Mouse (Mus musculus) kidney, embryonic 16.5 days (tissue): ENCODE data around the gene Ydjc. TPM values are rescaled to one million over a fixed set of nuclear protein-coding genes. Genes with fewer than 3 reads are reported as not detected.

Experiments used
- ATAC-seq: fragments of 200-750 bp; cut with Nextera tagmentation; 2 replicates; pipeline ENCODE4 v1.8.0; 2017; ENCODE audit warnings: moderate TSS enrichment; ENCODE audit not compliant: low FRiP score, low TSS enrichment
- H3K27ac ChIP-seq: fragments of 300-500 bp; sonication (generic); 2 replicates; pipeline ENCODE4 v1.5.1; 2014; ENCODE audit warnings: low read length
- H3K27me3 ChIP-seq: fragments of 300-500 bp; sonication (generic); 2 replicates; pipeline ENCODE4 v1.6.1; 2014; ENCODE audit warnings: low read length, control low read depth, mixed read lengths; ENCODE audit not compliant: insufficient read depth
- H3K36me3 ChIP-seq: fragments of 300-500 bp; sonication (generic); 2 replicates; pipeline ENCODE4 v1.6.1; 2014; ENCODE audit warnings: low read length, control low read depth, mixed read lengths; ENCODE audit not compliant: insufficient read depth
- H3K4me1 ChIP-seq: fragments of 300-500 bp; sonication (generic); 2 replicates; pipeline ENCODE4 v1.6.1; 2014; ENCODE audit warnings: low read length, control low read depth, mixed read lengths; ENCODE audit not compliant: insufficient read depth
- H3K4me2 ChIP-seq: fragments of 300-500 bp; sonication (generic); replicated peaks from 2 replicates; pipeline ENCODE4 v1.6.1; 2014; ENCODE audit warnings: low read depth, low read length
- H3K4me3 ChIP-seq: fragments of 300-500 bp; sonication (generic); 2 replicates; pipeline ENCODE4 v1.5.1; 2014; ENCODE audit warnings: mild to moderate bottlenecking, low read length
- H3K9ac ChIP-seq: fragments of 300-500 bp; sonication (generic); replicated peaks from 2 replicates; pipeline ENCODE4 v1.6.1; 2014; ENCODE audit warnings: low read length
- H3K9me3 ChIP-seq: fragments of 300-500 bp; sonication (generic); 2 replicates; pipeline ENCODE4 v1.6.1; 2016; ENCODE audit warnings: low read length, control low read depth
- WGBS: fragments of 180-500 bp; shearing (Covaris S2); extraction: QIAGEN DNeasy Blood & Tissue Kit; methylation state at CpG from one replicate; pipeline ENCODE4 v1.1.7; 2014; 5-methylcytosine and 5-hydroxymethylcytosine counted together
- polyA plus RNA-seq: library from polyadenylated mRNA; unstranded; fragments of >200 nt; fragmentation: Nextera tagmentation; extraction: Ambion mirVana; gene quantifications from 2 replicates; pipeline ENCODE4 v1.2.1, GENCODE M21; 2015

Gene Ydjc
- polyA plus RNA-seq, 1 experiment from 2014 or later = 7.2 TPM

GRCm38 (mm10) chr16:17183003-17183402, 38.6 kb downstream of the Ydjc start:
- H3K9ac ChIP-seq = no peak overlapping the region
- H3K4me3 ChIP-seq = no peak overlapping the region
- no peak overlapping the region for H3K4me2 ChIP-seq
- no peak overlapping the region for H3K27ac ChIP-seq
- WGBS = 82% methylated on average over 3 of the region's 3 CpGs
- ATAC-seq = no peak
- H3K4me1 ChIP-seq = no peaks in the 10 kb centered on the region
- peaks cover 18% of the 10 kb centered on the region for H3K36me3 ChIP-seq
- H3K27me3 ChIP-seq = no peaks in the 10 kb centered on the region
- H3K9me3 ChIP-seq = no peaks in the 10 kb centered on the region

GRCm38 (mm10) chr16:17185475-17185874, 41.1 kb downstream of the Ydjc start:
- ATAC-seq = no peak
- Histone ChIP-seq H3K27ac (no peak overlapping the region), H3K36me3 (peaks cover 21% of the 10 kb centered on the region), H3K9me3 (no peaks in the 10 kb centered on the region), H3K4me2 (no peak overlapping the region), H3K9ac (no peak overlapping the region), H3K4me1 (no peaks in the 10 kb centered on the region), H3K27me3 (no peaks in the 10 kb centered on the region), H3K4me3 (no peak overlapping the region)

GRCm38 (mm10) chr16:17193823-17194222, 49.4 kb downstream of the Ydjc start:
- Histone ChIP-seq H3K4me1 (no peaks in the 10 kb centered on the region), H3K36me3 (peaks cover 8% of the 10 kb centered on the region; the same call in 1 of the 2 replicates), H3K27ac (no peak overlapping the region), H3K4me2 (no peak overlapping the region), H3K9ac (no peak overlapping the region), H3K4me3 (no peak overlapping the region), H3K9me3 (no peaks in the 10 kb centered on the region), H3K27me3 (no peaks in the 10 kb centered on the region)
- no peak for ATAC-seq
- WGBS = 86% methylated on average over 4 of the region's 4 CpGs

GRCm38 (mm10) chr16:17200121-17200952, 55.9 kb downstream of the Ydjc start:
- WGBS = 4% methylated on average over 24 of the region's 24 CpGs
- H3K9me3 ChIP-seq = no peaks in the 10 kb centered on the region
- H3K4me2 ChIP-seq = peak overlapping the region; percentile 78
- peak overlapping the region; percentile 100 for H3K4me3 ChIP-seq
- peak overlapping the region; percentile 100 for H3K9ac ChIP-seq
- 0 out of 2 replicates have a peak, but pooled peaks cover 3% of the 10 kb centered on the region for H3K36me3 ChIP-seq
- peaks cover 12% of the 10 kb centered on the region for H3K4me1 ChIP-seq
- peak; percentile 21; the same call in 1 of the 2 replicates for ATAC-seq
- no peaks in the 10 kb centered on the region for H3K27me3 ChIP-seq
- H3K27ac ChIP-seq = peak overlapping the region; percentile 79; the same call in 1 of the 2 replicates

- Histone ChIP-seq H3K4me1 (peaks cover 12% of the 10 kb centered on the region), H3K27me3 (no peaks in the 10 kb centered on the region), H3K36me3 (0 out of 2 replicates have a peak, but pooled peaks cover 3% of the 10 kb centered on the region), H3K4me3 (peak overlapping the region; percentile 100), H3K9ac (peak overlapping the region; percentile 100), H3K27ac (peak overlapping the region; percentile 79), H3K4me2 (peak overlapping the region; percentile 78), H3K9me3 (no peaks in the 10 kb centered on the region)
- peak; percentile 89 for ATAC-seq
- WGBS = under 1% methylated on average over 67 of the region's 72 CpGs
Measured at GRCm38 (mm10) chr16:17200953-17201707, 56.7 kb downstream of the Ydjc start.

- WGBS = 44% methylated on average over 2 of the region's 2 CpGs
- no peaks in the 10 kb centered on the region for H3K9me3 ChIP-seq
- peak overlapping the region; percentile 40; the same call in 1 of the 2 replicates for H3K27ac ChIP-seq
- H3K36me3 ChIP-seq = 0 out of 2 replicates have a peak, but pooled peaks cover 3% of the 10 kb centered on the region
- H3K4me1 ChIP-seq = peaks cover 12% of the 10 kb centered on the region
- no peak overlapping the region for H3K4me2 ChIP-seq
- ATAC-seq = peak; percentile 62; the same call in 1 of the 2 replicates
- H3K4me3 ChIP-seq = no peak overlapping the region
- no peaks in the 10 kb centered on the region for H3K27me3 ChIP-seq
- no peak overlapping the region for H3K9ac ChIP-seq
Measured at GRCm38 (mm10) chr16:17201977-17202376, 57.6 kb downstream of the Ydjc start.

GRCm38 (mm10) chr16:17202549-17202948, 58.1 kb downstream of the Ydjc start, which contains the start of gene Ube2l3:
Ube2l3 (minus strand) TSS chr16:17202649.
- H3K4me2 ChIP-seq = peak within 1 kb of the TSS; percentile 78; the same call in 1 of the 2 replicates
- WGBS = 92% methylated on average over 1 of the region's 1 CpGs
- H3K4me1 ChIP-seq = peaks cover 12% of the 10 kb centered on the region
- peak within 1 kb of the TSS; percentile 100 for H3K4me3 ChIP-seq
- no peak for ATAC-seq
- H3K27ac ChIP-seq = peak within 1 kb of the TSS; percentile 40; the same call in 1 of the 2 replicates
- H3K36me3 ChIP-seq = 0 out of 2 replicates have a peak, but pooled peaks cover 3% of the 10 kb centered on the region
- peak within 1 kb of the TSS; percentile 100 for H3K9ac ChIP-seq
- no peaks in the 10 kb centered on the region for H3K9me3 ChIP-seq
- H3K27me3 ChIP-seq = no peaks in the 10 kb centered on the region; the same call in 1 of the 2 replicates

GRCm38 (mm10) chr16:17204990-17205389, 60.6 kb downstream of the Ydjc start:
- H3K4me2 ChIP-seq = no peak overlapping the region
- H3K4me1 ChIP-seq = peaks cover 17% of the 10 kb centered on the region
- H3K27ac ChIP-seq = no peak overlapping the region
- WGBS = 2% methylated on average over 6 of the region's 6 CpGs
- H3K9me3 ChIP-seq = no peaks in the 10 kb centered on the region
- H3K4me3 ChIP-seq = no peak overlapping the region
- H3K27me3 ChIP-seq = peaks cover 5% of the 10 kb centered on the region
- H3K36me3 ChIP-seq = no peaks in the 10 kb centered on the region
- H3K9ac ChIP-seq = no peak overlapping the region
- no peak for ATAC-seq

GRCm38 (mm10) chr16:17208389-17209361, 64.3 kb downstream of the Ydjc start, which contains the start of gene Rimbp3:
Rimbp3 (plus strand) TSS chr16:17208603.
- no peaks in the 10 kb centered on the region for H3K36me3 ChIP-seq
- H3K27me3 ChIP-seq = peaks cover 9% of the 10 kb centered on the region
- peaks cover 21% of the 10 kb centered on the region for H3K4me1 ChIP-seq
- peak; percentile 87 for ATAC-seq
- H3K4me2 ChIP-seq = peak within 1 kb of the TSS; percentile 99
- peak within 1 kb of the TSS; percentile 64 for H3K4me3 ChIP-seq
- H3K9ac ChIP-seq = peak within 1 kb of the TSS; percentile 72
- H3K27ac ChIP-seq = 0 out of 2 replicates have a peak within 1 kb of the TSS, but pooled peaks have one; percentile 1
- H3K9me3 ChIP-seq = no peaks in the 10 kb centered on the region
- WGBS = under 1% methylated on average over 84 of the region's 85 CpGs
